Mouse (Mus musculus): ENCODE measurements around the gene Rab11fip2.

DNA sequence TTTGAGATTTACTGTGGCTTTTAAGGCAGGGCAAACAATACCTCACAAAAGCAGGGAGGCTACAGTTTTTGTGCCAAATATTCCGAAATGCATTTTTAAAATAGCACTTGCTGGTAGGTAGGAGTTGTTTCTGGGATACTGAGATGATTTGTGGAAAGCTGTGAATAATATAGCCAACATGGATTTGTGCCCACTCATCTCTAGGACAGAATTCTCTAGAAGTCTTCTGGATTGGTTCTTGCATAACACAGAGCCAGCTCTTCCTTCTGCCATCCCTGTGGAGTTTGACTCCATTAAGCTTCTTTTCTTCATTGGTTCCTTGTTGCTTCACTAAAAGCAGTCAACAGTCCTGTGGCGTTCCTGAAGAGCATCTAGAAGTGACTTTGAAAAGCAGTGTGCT is 58.2 kb downstream of the Rab11fip2 start:
- TF ChIP-seq E2F4 (IDR thresholded peaks at IDR 0.05; ENCODE audit: insufficient read depth) (no peak), POLR2A (IDR thresholded peaks at IDR 0.05; ENCODE audit: insufficient read length, low read depth) (no peak), CEBPB (IDR thresholded peaks at IDR 0.05; ENCODE audit: insufficient read depth, poor library complexity, severe bottlenecking) (no peak), MYOD1 (IDR thresholded peaks at IDR 0.05; ENCODE audit: control insufficient read depth in 1 of 3, insufficient read length in 2 of 3, low read depth in 2 of 3) (no peak)

Data from myocyte (in vitro differentiated cells).